Mouse (Mus musculus) liver, postnatal 0 days (tissue): ENCODE measurements around the gene Myrip.

ENCODE experiments used
- CTCF ChIP-seq: sonication (generic); IDR thresholded peaks from 2 replicates; pipeline ENCODE4 v1.5.1; 2016; ENCODE audit warnings: antibody characterized with exemption, low read depth
- EP300 ChIP-seq: IDR thresholded peaks from 2 replicates; pipeline ENCODE4 v1.6.1; 2016; ENCODE audit warnings: antibody characterized with exemption, low read depth, mild to moderate bottlenecking

DNA sequence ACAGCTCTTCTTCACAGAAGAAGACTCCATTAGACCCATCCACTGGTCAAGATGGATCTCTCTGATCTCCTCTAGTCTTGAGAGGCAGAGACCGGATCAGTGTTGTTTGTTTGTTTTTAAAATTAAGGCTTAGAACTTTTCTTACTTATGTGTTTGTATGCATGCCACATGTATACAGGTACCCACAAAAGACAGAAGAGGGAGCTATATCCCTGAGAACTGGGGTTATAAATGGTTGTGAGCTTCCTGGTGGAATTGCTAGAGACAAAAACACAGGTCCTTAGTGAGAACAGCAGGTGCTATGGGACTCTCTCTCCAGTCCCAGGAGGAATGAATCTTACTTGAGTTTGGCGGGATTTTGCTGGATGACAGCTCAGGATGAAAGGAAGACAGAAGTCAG, 1.9 kb upstream of the Myrip start:
- TF ChIP-seq CTCF (no peak), EP300 (no peak)
